In genomic region chr8:88447844-88448535, GRCm38 (mm10) we compare ENCODE assay signal across 12 mouse cellular contexts.
A peak's percentile ranks its signal among the peaks of the same experiment; 100 is the strongest.
DNase-seq lines count a peak whose midpoint lies in the region; ATAC-seq and TF ChIP-seq lines count a peak whose summit lies in the region.
"Had no signal": no experiment of that assay in that cellular context is flagged by ENCODE, and none has a peak within 500 bp of the region (broad histone marks: within the 10 kb centered on the region; RNA-seq: fewer than 3 reads in every experiment).

No protein-coding gene starts in this region.

- DNase-seq in forebrain, embryonic 14.5 days (ENCODE audit: low spot score): peak; percentile 58
- DNase-seq in forebrain, embryonic 11.5 days (ENCODE audit: low spot score): no peak
- DNase-seq in retina, postnatal 1 day: peak; percentile 36
- DNase-seq in retina, embryonic 14.5 days (ENCODE audit: low spot score): no peak
- DNase-seq in hindbrain, postnatal 0 days (ENCODE audit: low spot score): peak; percentile 63
- DNase-seq in spleen, adult 12 weeks (ENCODE audit: low spot score): no peak
- no peak for DNase-seq in kidney, adult 9 months
- DNase-seq: heart, adult 11 months; kidney, adult 8-10 months had no signal

- H3K4me2 ChIP-seq in forebrain, embryonic 14.5 days (ENCODE audit: low read length): no peak overlapping the region
- H3K4me2 ChIP-seq in forebrain, embryonic 11.5 days (ENCODE audit: low read depth, low read length, severe bottlenecking): no peak overlapping the region
- no peak overlapping the region for H3K4me2 ChIP-seq in hindbrain, postnatal 0 days (ENCODE audit: low read depth, low read length)
- H3K4me2 ChIP-seq: heart, embryonic 15.5 days; limb, embryonic 13.5 days had no signal

- ATAC-seq in forebrain, embryonic 14.5 days: 0 out of 2 replicates have a peak, but pooled peaks have one; percentile 50
- no peak for ATAC-seq in forebrain, embryonic 11.5 days (replicated peaks; ENCODE audit: low FRiP score)
- peak; percentile 62 for ATAC-seq in hindbrain, postnatal 0 days
- ATAC-seq: Patski had no signal

- no peak for TF ChIP-seq CTCF in hindbrain, postnatal 0 days (IDR thresholded peaks at IDR 0.05; ENCODE audit: low read depth)

- no peaks in the 10 kb centered on the region for H3K36me3 ChIP-seq in forebrain, embryonic 14.5 days (ENCODE audit: control insufficient read depth, insufficient read depth, low read length)
- no peaks in the 10 kb centered on the region for H3K36me3 ChIP-seq in forebrain, embryonic 11.5 days (ENCODE audit: control insufficient read depth, insufficient read depth, low read length)
- H3K36me3 ChIP-seq in hindbrain, postnatal 0 days (ENCODE audit: insufficient read depth, low read length): no peaks in the 10 kb centered on the region
- H3K36me3 ChIP-seq: heart, embryonic 15.5 days; limb, embryonic 13.5 days had no signal

- H3K27ac ChIP-seq in forebrain, embryonic 14.5 days (ENCODE audit: low read depth, low read length): no peak overlapping the region
- no peak overlapping the region for H3K27ac ChIP-seq in forebrain, embryonic 11.5 days (ENCODE audit: low read depth, low read length)
- peak overlapping the region; percentile 68 for H3K27ac ChIP-seq in hindbrain, postnatal 0 days
- H3K27ac ChIP-seq: heart, embryonic 15.5 days; limb, embryonic 13.5 days had no signal

- 63% methylated on average over 8 of the region's 9 CpGs for WGBS in forebrain, embryonic 14.5 days
- 73% methylated on average over 8 of the region's 9 CpGs for WGBS in forebrain, embryonic 11.5 days
- WGBS in hindbrain, postnatal 0 days: 40% methylated on average over 8 of the region's 9 CpGs

- H3K9ac ChIP-seq in forebrain, embryonic 14.5 days (ENCODE audit: low read length): no peak overlapping the region
- H3K9ac ChIP-seq in forebrain, embryonic 11.5 days (ENCODE audit: low read length): no peak overlapping the region
- no peak overlapping the region for H3K9ac ChIP-seq in hindbrain, postnatal 0 days (replicated peaks; ENCODE audit: low read length)
- H3K9ac ChIP-seq: heart, embryonic 15.5 days; limb, embryonic 13.5 days had no signal

- no peak overlapping the region for H3K4me3 ChIP-seq in forebrain, embryonic 14.5 days (ENCODE audit: low read depth, low read length)
- no peak overlapping the region for H3K4me3 ChIP-seq in forebrain, embryonic 11.5 days (ENCODE audit: low read depth, low read length)
- H3K4me3 ChIP-seq in hindbrain, postnatal 0 days (ENCODE audit: low read length): no peak overlapping the region
- H3K4me3 ChIP-seq: heart, embryonic 15.5 days; limb, embryonic 13.5 days had no signal

- H3K9me3 ChIP-seq in forebrain, embryonic 14.5 days (replicated peaks; ENCODE audit: control insufficient read depth, low read length): no peaks in the 10 kb centered on the region
- no peaks in the 10 kb centered on the region for H3K9me3 ChIP-seq in forebrain, embryonic 11.5 days (ENCODE audit: control insufficient read depth, low read length)
- no peaks in the 10 kb centered on the region for H3K9me3 ChIP-seq in hindbrain, postnatal 0 days (ENCODE audit: low read length)
- H3K9me3 ChIP-seq: heart, embryonic 15.5 days; limb, embryonic 13.5 days had no signal

- peaks cover 8% of the 10 kb centered on the region for H3K27me3 ChIP-seq in forebrain, embryonic 14.5 days (replicated peaks; ENCODE audit: control insufficient read depth, insufficient read depth, low read length)
- H3K27me3 ChIP-seq in forebrain, embryonic 11.5 days (ENCODE audit: control insufficient read depth, insufficient read depth, low read length): peaks cover 16% of the 10 kb centered on the region
- H3K27me3 ChIP-seq in hindbrain, postnatal 0 days (ENCODE audit: insufficient read depth, low read length): 0 out of 2 replicates have a peak, but pooled peaks cover 6% of the 10 kb centered on the region

- H3K4me1 ChIP-seq in forebrain, embryonic 14.5 days (ENCODE audit: control insufficient read depth, insufficient read depth, low read length): peaks cover 23% of the 10 kb centered on the region
- peaks cover 21% of the 10 kb centered on the region; the same call in 1 of the 2 replicates for H3K4me1 ChIP-seq in forebrain, embryonic 11.5 days (replicated peaks; ENCODE audit: control insufficient read depth, insufficient read depth, low read length)
- peaks cover 23% of the 10 kb centered on the region for H3K4me1 ChIP-seq in hindbrain, postnatal 0 days (ENCODE audit: insufficient read depth, low read length)

Comparison
In these comparisons a context has a peak if more than half of its experiments do, and no peak if none do; other contexts are left out.
1. DNase-seq: peak in forebrain, embryonic 14.5 days (single experiment), retina, postnatal 1 day (single experiment) and hindbrain, postnatal 0 days (single experiment); none in forebrain, embryonic 11.5 days (single experiment), retina, embryonic 14.5 days (single experiment), spleen, adult 12 weeks (single experiment) and kidney, adult 9 months (single experiment).